Comparison of ENCODE assay signal across 9 mouse cellular contexts in the genomic region with DNA sequence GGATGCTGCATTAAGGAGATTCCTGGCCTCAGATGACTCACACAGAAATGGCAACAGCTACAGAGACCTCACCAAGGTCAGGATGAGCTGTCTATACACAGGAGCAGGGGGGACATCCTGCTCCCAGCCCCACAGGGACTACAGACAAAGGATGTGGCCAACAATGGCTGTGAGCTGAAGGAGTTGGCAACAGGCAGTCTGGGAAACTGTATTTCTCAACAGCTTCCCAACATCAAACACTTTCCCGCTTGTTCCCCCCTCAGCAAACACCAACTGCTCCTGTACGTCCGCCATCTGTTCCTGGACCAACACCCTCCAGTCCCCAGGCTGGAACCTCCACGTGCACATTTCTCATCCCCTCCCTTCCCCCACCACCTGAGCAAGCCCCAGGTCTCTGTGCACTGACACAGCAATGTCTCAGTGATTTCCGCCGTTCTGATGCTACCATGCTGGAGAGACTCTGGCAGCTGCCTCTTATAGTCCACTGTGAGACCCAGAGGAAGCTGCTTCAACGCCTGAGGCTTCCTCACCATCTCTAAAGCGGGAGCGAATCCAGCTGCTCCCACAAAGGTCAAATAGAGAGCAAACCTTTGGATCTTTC. TPM values are rescaled to one million over a fixed set of nuclear protein-coding genes. Genes with fewer than 3 reads are reported as not detected.
DNase-seq lines count a peak whose midpoint lies in the region; ATAC-seq and TF ChIP-seq lines count a peak whose summit lies in the region.
"Had no signal": no experiment of that assay in that cellular context is flagged by ENCODE, and none has a peak within 500 bp of the region (broad histone marks: within the 10 kb centered on the region; RNA-seq: fewer than 3 reads in every experiment).

No protein-coding gene starts in this region.

- no peaks in the 10 kb centered on the region for H3K9me3 ChIP-seq in lung, embryonic 14.5 days (ENCODE audit: low read depth, low read length)
- no peaks in the 10 kb centered on the region for H3K9me3 ChIP-seq in heart, embryonic 16.5 days (replicated peaks; ENCODE audit: control insufficient read depth, low read length)
- no peaks in the 10 kb centered on the region for H3K9me3 ChIP-seq in stomach, embryonic 15.5 days

- H3K4me2 ChIP-seq in lung, embryonic 14.5 days: no peak overlapping the region
- no peak overlapping the region for H3K4me2 ChIP-seq in heart, embryonic 16.5 days (ENCODE audit: low read depth, low read length)
- H3K4me2 ChIP-seq in stomach, embryonic 15.5 days: no peak overlapping the region

- H3K36me3 ChIP-seq in lung, embryonic 14.5 days (ENCODE audit: insufficient read depth): no peaks in the 10 kb centered on the region
- H3K36me3 ChIP-seq in heart, embryonic 16.5 days (ENCODE audit: control insufficient read depth, insufficient read depth): no peaks in the 10 kb centered on the region
- no peaks in the 10 kb centered on the region for H3K36me3 ChIP-seq in stomach, embryonic 15.5 days

- TF ChIP-seq CTCF in lung, embryonic 14.5 days (IDR thresholded peaks at IDR 0.05; ENCODE audit: low read depth): no peak

- 24% methylated on average over 9 of the region's 9 CpGs for WGBS in lung, embryonic 14.5 days
- 53% methylated on average over 9 of the region's 9 CpGs for WGBS in heart, embryonic 16.5 days
- WGBS in stomach, embryonic 15.5 days: 26% methylated on average over 9 of the region's 9 CpGs

- peak; percentile 38 for DNase-seq in lung, embryonic 14.5 days
- no peak for DNase-seq in lung, postnatal 25 days (ENCODE audit: low spot score)
- DNase-seq in kidney, postnatal 25 days: peak; percentile 40 to 72
- no peak for DNase-seq in layer of hippocampus, postnatal 25 days (ENCODE audit: extremely low spot score in 1 of 2, low spot score in 1 of 2)
- DNase-seq in frontal cortex, postnatal 14 days (ENCODE audit: low spot score in 2 of 2): no peak
- DNase-seq in Muller cell, postnatal 12 days (ENCODE audit: inconsistent ontology term): no peak

- ATAC-seq in lung, embryonic 14.5 days (ENCODE audit: insufficient read depth): peak; percentile 73; the same call in 1 of the 2 replicates
- ATAC-seq in heart, embryonic 16.5 days (replicated peaks; ENCODE audit: extremely low read depth, insufficient read depth, low FRiP score): peak; percentile 52
- peak; percentile 57; the same call in 1 of the 2 replicates for ATAC-seq in stomach, embryonic 15.5 days (ENCODE audit: insufficient read depth, low FRiP score, low read depth)

- H3K27me3 ChIP-seq in lung, embryonic 14.5 days (ENCODE audit: insufficient read depth, low read length): no peaks in the 10 kb centered on the region
- H3K27me3 ChIP-seq in heart, embryonic 16.5 days (ENCODE audit: control insufficient read depth, insufficient read depth, low read length): no peaks in the 10 kb centered on the region
- H3K27me3 ChIP-seq in stomach, embryonic 15.5 days (replicated peaks): no peaks in the 10 kb centered on the region

- no peak overlapping the region for H3K9ac ChIP-seq in lung, embryonic 14.5 days
- H3K9ac ChIP-seq in heart, embryonic 16.5 days (ENCODE audit: low read length): no peak overlapping the region
- H3K9ac ChIP-seq in stomach, embryonic 15.5 days: no peak overlapping the region

- H3K27ac ChIP-seq in lung, embryonic 14.5 days (ENCODE audit: low read depth): no peak overlapping the region
- H3K27ac ChIP-seq in heart, embryonic 16.5 days (ENCODE audit: low read length): no peak overlapping the region
- no peak overlapping the region for H3K27ac ChIP-seq in stomach, embryonic 15.5 days

- no peak overlapping the region for H3K4me3 ChIP-seq in lung, embryonic 14.5 days (ENCODE audit: low read depth, low read length)
- no peak overlapping the region for H3K4me3 ChIP-seq in heart, embryonic 16.5 days (ENCODE audit: low read length)
- no peak overlapping the region for H3K4me3 ChIP-seq in stomach, embryonic 15.5 days (replicated peaks)

- no peaks in the 10 kb centered on the region for H3K4me1 ChIP-seq in lung, embryonic 14.5 days (ENCODE audit: insufficient read depth)
- H3K4me1 ChIP-seq in heart, embryonic 16.5 days (ENCODE audit: control insufficient read depth, insufficient read depth, low read length): no peaks in the 10 kb centered on the region
- peaks cover 4% of the 10 kb centered on the region for H3K4me1 ChIP-seq in stomach, embryonic 15.5 days

RNA-seq across cellular contexts. Expression of a gene that starts 9.5 kb away (rescaled TPM):
- polyA plus RNA-seq in lung, embryonic 14.5 days (2014; fragmentation: Nextera tagmentation; extraction: Ambion mirVana): 0.18 TPM in 1 of 2 replicates, not detected in the other
- polyA plus RNA-seq in heart, embryonic 16.5 days (2015; fragmentation: Nextera tagmentation; extraction: Ambion mirVana): 0.17 and 0.22 TPM in 2 replicates
- 0.10 and 0.14 TPM in 2 replicates for polyA plus RNA-seq in stomach, embryonic 15.5 days (2015; fragmentation: Nextera tagmentation; extraction: Ambion mirVana)
- not detected for total RNA-seq in layer of hippocampus, postnatal 25 days (2021)

RNA-seq across cellular contexts. Expression of a gene that starts 21.2 kb away (rescaled TPM):
- 2.9 and 3.5 TPM in 2 replicates for polyA plus RNA-seq in lung, embryonic 14.5 days (2014; fragmentation: Nextera tagmentation; extraction: Ambion mirVana)
- 1.2 and 1.3 TPM in 2 replicates for polyA plus RNA-seq in heart, embryonic 16.5 days (2015; fragmentation: Nextera tagmentation; extraction: Ambion mirVana)
- 6.6 and 7.5 TPM in 2 replicates for polyA plus RNA-seq in stomach, embryonic 15.5 days (2015; fragmentation: Nextera tagmentation; extraction: Ambion mirVana)
- total RNA-seq in layer of hippocampus, postnatal 25 days (2021): under 1 TPM; 0.14 to 0.20 TPM

RNA-seq across cellular contexts. Expression of a gene that starts 39.8 kb away (rescaled TPM):
- polyA plus RNA-seq in lung, embryonic 14.5 days (2014; fragmentation: Nextera tagmentation; extraction: Ambion mirVana): not detected in 2 replicates
- polyA plus RNA-seq in heart, embryonic 16.5 days (2015; fragmentation: Nextera tagmentation; extraction: Ambion mirVana): 0.42 and 0.72 TPM in 2 replicates
- polyA plus RNA-seq in stomach, embryonic 15.5 days (2015; fragmentation: Nextera tagmentation; extraction: Ambion mirVana): not detected in 2 replicates
- under 1 TPM in 1 of 2 experiments, not detected in 1; 0.42 TPM for total RNA-seq in layer of hippocampus, postnatal 25 days (2021)
- polyA plus RNA-seq: small intestine, adult 2 months had no signal

RNA-seq across cellular contexts. Expression of a gene that starts 53.4 kb away (rescaled TPM):
- polyA plus RNA-seq in lung, embryonic 14.5 days (2014; fragmentation: Nextera tagmentation; extraction: Ambion mirVana): 34.6 and 38.0 TPM in 2 replicates
- polyA plus RNA-seq in heart, embryonic 16.5 days (2015; fragmentation: Nextera tagmentation; extraction: Ambion mirVana): 12.0 and 14.4 TPM in 2 replicates
- 20.2 and 24.7 TPM in 2 replicates for polyA plus RNA-seq in stomach, embryonic 15.5 days (2015; fragmentation: Nextera tagmentation; extraction: Ambion mirVana)
- 10 to 100 TPM in 1 of 2 experiments, 1 to 10 TPM in 1; 9.8 to 10.9 TPM for total RNA-seq in layer of hippocampus, postnatal 25 days (2021)

RNA-seq across cellular contexts. Expression of a gene that starts 53.6 kb away (rescaled TPM):
- polyA plus RNA-seq in lung, embryonic 14.5 days (2014; fragmentation: Nextera tagmentation; extraction: Ambion mirVana): 45.9 and 46.8 TPM in 2 replicates
- 21.6 and 27.2 TPM in 2 replicates for polyA plus RNA-seq in heart, embryonic 16.5 days (2015; fragmentation: Nextera tagmentation; extraction: Ambion mirVana)
- polyA plus RNA-seq in stomach, embryonic 15.5 days (2015; fragmentation: Nextera tagmentation; extraction: Ambion mirVana): 39.6 and 42.6 TPM in 2 replicates
- 10 to 100 TPM; 13.2 to 16.4 TPM for total RNA-seq in layer of hippocampus, postnatal 25 days (2021)

Comparison
In these comparisons a context has a peak if more than half of its experiments do, and no peak if none do; other contexts are left out.
1. DNase-seq: peak in lung, embryonic 14.5 days (single experiment) and kidney, postnatal 25 days (2 of 2); none in lung, postnatal 25 days (single experiment), layer of hippocampus, postnatal 25 days (0 of 2), frontal cortex, postnatal 14 days (0 of 2) and Muller cell, postnatal 12 days (single experiment).
2. Peak in every context shown above with its lines, with median percentiles within 50 percentile points of each other: ATAC-seq.